Mouse (Mus musculus) hindbrain, embryonic 10.5 days (tissue): Measurements from ENCODE around the gene Hgfac. TPM values are rescaled to one million over a fixed set of nuclear protein-coding genes. Genes with fewer than 3 reads are reported as not detected.

Experiments used
- DNase-seq: peaks from one replicate; pipeline ENCODE4 v3.0.0-alpha.2; 2017; ENCODE audit warnings: low spot score
- H3K27ac ChIP-seq: fragments of 300-500 bp; sonication (generic); 2 replicates; pipeline ENCODE4 v1.5.1; 2016; ENCODE audit warnings: mild to moderate bottlenecking, moderate library complexity
- H3K27me3 ChIP-seq: fragments of 300-500 bp; sonication (generic); 2 replicates; pipeline ENCODE4 v1.6.1; 2016; ENCODE audit warnings: mild to moderate bottlenecking; ENCODE audit not compliant: poor library complexity, insufficient read depth, severe bottlenecking
- H3K36me3 ChIP-seq: fragments of 300-500 bp; sonication (generic); 2 replicates; pipeline ENCODE4 v1.6.1; 2016; ENCODE audit warnings: mild to moderate bottlenecking, moderate library complexity
- H3K4me1 ChIP-seq: fragments of 300-500 bp; sonication (generic); replicated peaks from 2 replicates; pipeline ENCODE4 v1.6.1; 2016; ENCODE audit warnings: mild to moderate bottlenecking
- H3K4me3 ChIP-seq: fragments of 300-500 bp; sonication (generic); 2 replicates; pipeline ENCODE4 v1.5.1; 2016; ENCODE audit warnings: mild to moderate bottlenecking, moderate library complexity
- H3K9me3 ChIP-seq: fragments of 300-500 bp; sonication (generic); 2 replicates; pipeline ENCODE4 v1.6.1; 2016; ENCODE audit warnings: mild to moderate bottlenecking, moderate library complexity
- WGBS: fragments of 180-500 bp; shearing (Covaris S2); methylation state at CpG from one replicate; pipeline ENCODE4 v1.1.7; 2016; 5-methylcytosine and 5-hydroxymethylcytosine counted together
- polyA plus RNA-seq: library from polyadenylated mRNA; unstranded; fragments of >200 nt; fragmentation: Nextera tagmentation; extraction: Ambion mirVana; gene quantifications from 2 replicates; pipeline ENCODE4 v1.2.1, GENCODE M21; 2016

Gene Hgfac
- 0.25 and 0.27 TPM in 2 replicates for polyA plus RNA-seq

DNA sequence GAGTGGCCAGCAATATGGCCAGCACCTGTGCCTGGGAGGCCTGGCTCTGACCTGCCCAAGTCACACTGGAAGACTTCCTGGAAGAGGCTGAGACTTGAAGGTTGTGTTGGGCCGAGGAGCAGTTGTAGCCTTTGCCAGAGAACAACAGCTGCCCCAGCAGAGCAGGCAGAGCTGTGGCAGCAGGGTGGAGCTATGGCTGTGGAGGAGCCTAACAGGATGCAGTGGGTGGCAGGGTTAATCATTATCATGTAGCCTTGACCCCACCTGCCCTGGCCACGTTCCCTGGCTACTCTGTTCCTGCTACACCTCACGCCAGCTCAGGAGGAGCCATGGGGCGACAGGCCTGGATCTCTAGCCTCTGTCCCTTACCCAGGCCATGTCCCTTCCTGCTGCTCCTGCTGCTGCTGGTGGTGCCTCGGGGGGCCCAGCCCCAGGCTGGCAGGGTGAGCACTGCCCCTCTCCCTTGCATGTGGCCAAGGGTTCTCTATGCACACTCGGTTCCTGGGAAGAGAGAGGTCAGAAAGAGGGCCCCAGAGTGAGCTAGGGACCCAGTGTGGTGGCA is at the start of gene Hgfac:
Hgfac (plus strand) TSS at position 242 of the 562 bp plus-strand sequence.
- WGBS: 66% methylated on average over 6 of the region's 6 CpGs
- H3K27me3 ChIP-seq: no peaks in the 10 kb centered on the region
- H3K9me3 ChIP-seq: no peaks in the 10 kb centered on the region
- H3K4me3 ChIP-seq: no peak within 1 kb of the TSS
- no peak for DNase-seq
- H3K27ac ChIP-seq: peak within 1 kb of the TSS; percentile 62
- H3K4me1 ChIP-seq: peaks cover 3% of the 10 kb centered on the region
- peaks cover 7% of the 10 kb centered on the region; the same call in 1 of the 2 replicates for H3K36me3 ChIP-seq

DNA sequence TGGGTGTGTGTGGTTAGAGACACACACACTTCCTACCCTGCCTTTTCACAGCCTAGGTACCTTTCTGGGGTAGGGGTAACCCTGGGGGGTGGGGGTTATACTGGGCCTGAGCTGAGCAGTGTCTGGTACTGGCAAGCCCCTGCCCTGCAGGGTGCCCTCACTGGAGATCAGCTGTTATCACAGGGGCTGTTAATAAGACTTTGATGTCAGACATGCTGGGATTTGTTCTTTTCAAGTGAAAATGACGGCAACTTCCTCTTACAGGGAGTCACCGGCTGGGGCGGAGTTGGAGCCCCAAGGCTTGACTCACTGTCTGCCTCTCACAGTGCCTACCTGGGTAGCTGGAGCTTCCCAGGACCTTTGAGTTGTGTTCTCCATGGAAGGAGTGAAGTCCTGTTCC is 42.6 kb upstream of the Hgfac start:
- no peaks in the 10 kb centered on the region for H3K9me3 ChIP-seq
- H3K4me1 ChIP-seq: peaks cover 17% of the 10 kb centered on the region
- H3K27ac ChIP-seq: no peak overlapping the region
- H3K36me3 ChIP-seq: peaks cover 94% of the 10 kb centered on the region
- 50% methylated on average over 3 of the region's 3 CpGs for WGBS
- no peak for DNase-seq
- no peak overlapping the region for H3K4me3 ChIP-seq
- H3K27me3 ChIP-seq: no peaks in the 10 kb centered on the region

DNA sequence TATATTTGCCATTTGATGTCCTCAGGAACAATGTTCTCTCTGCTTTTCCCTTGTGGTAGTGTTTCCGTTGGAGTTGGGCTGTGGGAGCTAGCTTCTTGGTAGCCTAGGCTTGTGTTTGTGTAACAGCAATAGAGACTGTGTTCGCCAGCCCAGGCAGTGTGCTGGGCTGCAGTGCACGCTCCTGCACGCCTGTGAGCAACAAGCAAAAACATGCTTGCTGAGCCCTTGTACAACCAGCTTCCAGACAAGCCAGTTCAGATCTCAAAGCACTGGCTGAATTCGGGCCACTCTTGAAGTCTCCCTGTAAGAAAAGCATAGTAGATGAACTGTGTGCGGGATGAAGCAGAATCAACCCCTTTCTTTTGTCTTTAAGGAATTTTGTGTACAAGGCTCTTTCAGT is 42.0 kb upstream of the Hgfac start:
- H3K4me1 ChIP-seq: peaks cover 17% of the 10 kb centered on the region
- no peak for DNase-seq
- WGBS: 78% methylated on average over 6 of the region's 6 CpGs
- no peaks in the 10 kb centered on the region for H3K27me3 ChIP-seq
- H3K36me3 ChIP-seq: peaks cover 92% of the 10 kb centered on the region
- H3K9me3 ChIP-seq: no peaks in the 10 kb centered on the region
- H3K27ac ChIP-seq: no peak overlapping the region
- H3K4me3 ChIP-seq: no peak overlapping the region

DNA sequence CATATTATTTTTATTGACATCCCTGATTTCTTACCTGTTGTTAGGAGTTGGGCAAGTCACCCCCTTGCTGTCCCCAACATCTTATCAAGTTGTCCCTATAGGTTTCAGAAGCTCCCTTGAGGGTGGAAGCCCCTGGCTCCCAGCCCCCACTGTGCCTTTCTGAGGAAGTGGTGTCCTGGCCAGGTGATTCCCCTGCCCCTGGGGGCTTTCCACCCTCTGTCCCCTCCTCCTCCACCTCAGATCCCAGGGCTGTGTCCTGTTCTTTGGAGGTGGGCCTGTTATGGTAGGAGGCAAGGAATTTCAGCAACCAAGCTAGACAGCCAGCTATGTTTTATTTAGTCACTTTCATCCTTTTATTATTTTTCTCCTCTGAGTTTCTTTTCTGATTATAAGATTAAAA is 41.0 kb upstream of the Hgfac start:
- H3K4me1 ChIP-seq: peaks cover 17% of the 10 kb centered on the region
- H3K36me3 ChIP-seq: peaks cover 92% of the 10 kb centered on the region
- DNase-seq: no peak
- H3K27me3 ChIP-seq: no peaks in the 10 kb centered on the region
- H3K9me3 ChIP-seq: no peaks in the 10 kb centered on the region
- H3K27ac ChIP-seq: no peak overlapping the region
- no peak overlapping the region for H3K4me3 ChIP-seq

DNA sequence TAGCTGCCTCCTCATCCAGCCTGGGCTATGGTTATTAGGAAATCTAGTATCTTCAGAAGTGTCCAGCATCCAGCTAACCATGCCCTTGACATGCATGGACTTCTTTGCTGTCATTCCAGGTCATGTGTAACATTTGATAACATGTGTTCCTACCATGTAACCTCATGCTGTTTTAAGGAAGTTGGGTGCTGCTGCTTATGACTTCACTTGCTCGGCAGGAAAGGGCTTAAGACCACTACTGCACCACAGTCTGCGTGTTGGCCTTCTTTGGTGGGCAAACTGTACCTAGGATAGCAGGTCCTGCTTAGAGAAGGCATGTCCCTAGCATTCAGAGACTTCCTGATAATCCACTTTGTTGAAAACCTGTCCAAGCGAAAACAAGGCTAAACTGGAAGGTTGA is 40.2 kb upstream of the Hgfac start:
- Histone ChIP-seq H3K27me3 (no peaks in the 10 kb centered on the region), H3K4me1 (peaks cover 17% of the 10 kb centered on the region), H3K36me3 (peaks cover 92% of the 10 kb centered on the region), H3K27ac (no peak overlapping the region; the same call in 1 of the 2 replicates), H3K4me3 (no peak overlapping the region), H3K9me3 (no peaks in the 10 kb centered on the region)
- no peak for DNase-seq
- 75% methylated on average over 3 of the region's 3 CpGs for WGBS

DNA sequence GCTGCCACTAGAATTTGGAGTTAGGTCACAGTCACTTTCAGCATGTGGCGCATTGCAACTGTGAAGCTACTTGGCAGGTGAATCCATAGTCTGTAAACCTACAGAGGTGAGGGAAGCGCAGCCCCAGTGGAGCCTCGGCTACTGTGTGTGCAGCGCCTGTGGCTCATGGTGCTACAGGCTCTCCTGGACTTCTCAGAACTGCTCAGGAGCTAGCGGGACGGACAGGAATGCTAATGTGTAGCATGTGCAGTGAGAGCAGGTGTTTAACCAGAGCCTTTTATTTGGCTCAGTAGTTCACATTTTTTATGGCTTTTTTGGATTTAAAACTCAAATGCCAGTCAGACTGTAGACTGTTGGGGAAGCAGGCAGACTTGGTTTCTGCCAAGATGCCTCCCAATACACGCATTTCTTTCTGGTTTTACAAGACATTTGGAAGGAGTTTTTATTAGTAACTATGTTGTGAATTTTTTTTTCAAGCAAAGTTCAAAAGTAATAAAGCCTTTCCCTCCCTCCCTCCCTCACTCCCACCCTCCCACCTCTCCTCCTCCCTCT is 37.6 kb upstream of the Hgfac start:
- H3K4me1 ChIP-seq: peaks cover 11% of the 10 kb centered on the region; the same call in 1 of the 2 replicates
- H3K4me3 ChIP-seq: no peak overlapping the region
- no peaks in the 10 kb centered on the region for H3K27me3 ChIP-seq
- no peak for DNase-seq
- no peaks in the 10 kb centered on the region for H3K9me3 ChIP-seq
- H3K36me3 ChIP-seq: peaks cover 88% of the 10 kb centered on the region
- no peak overlapping the region for H3K27ac ChIP-seq
- WGBS: 87% methylated on average over 7 of the region's 7 CpGs

DNA sequence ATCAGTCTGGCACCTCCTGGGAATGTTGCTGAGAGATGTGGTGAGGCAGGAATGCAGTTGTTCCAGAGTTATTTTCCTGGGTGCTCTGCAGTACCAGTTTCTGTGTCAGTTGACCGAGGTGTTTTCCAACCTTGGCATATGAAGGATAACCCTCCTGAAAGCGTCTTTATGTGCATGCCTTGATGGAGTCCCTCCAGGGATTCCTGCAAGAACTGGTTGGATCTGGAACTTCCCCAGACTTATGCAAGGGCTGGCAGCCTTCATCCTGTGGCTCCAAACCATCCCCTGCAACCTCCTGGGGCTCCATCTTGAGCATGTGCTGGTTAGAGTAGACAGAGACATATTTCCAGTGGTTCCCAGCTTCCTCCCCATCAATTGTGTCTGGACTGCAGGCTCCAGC is 36.5 kb upstream of the Hgfac start:
- Histone ChIP-seq H3K9me3 (no peaks in the 10 kb centered on the region), H3K36me3 (peaks cover 88% of the 10 kb centered on the region), H3K27ac (no peak overlapping the region), H3K4me3 (no peak overlapping the region), H3K4me1 (peaks cover 9% of the 10 kb centered on the region; the same call in 1 of the 2 replicates), H3K27me3 (no peaks in the 10 kb centered on the region)
- no peak for DNase-seq
- WGBS: 96% methylated on average over 2 of the region's 2 CpGs

DNA sequence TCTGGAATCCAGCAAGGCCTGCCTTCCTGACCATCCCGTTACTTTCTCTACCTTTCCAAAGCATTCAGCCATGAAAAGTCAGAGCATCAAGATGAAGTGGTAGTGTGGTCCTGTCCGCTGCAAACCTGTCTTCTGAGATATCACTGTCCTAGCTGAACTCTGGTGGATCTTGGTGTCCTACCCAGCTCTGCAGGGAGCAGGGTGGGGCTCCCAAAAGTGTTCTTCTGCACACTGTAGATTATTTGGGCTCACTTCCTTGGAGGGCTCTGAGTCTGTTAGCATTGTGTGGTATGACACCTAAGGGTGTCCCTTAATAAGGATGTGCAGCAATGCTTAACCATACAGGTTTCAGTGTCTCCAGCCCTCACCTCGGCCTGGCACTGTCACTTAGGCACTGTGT is 35.6 kb upstream of the Hgfac start:
- DNase-seq: no peak
- Histone ChIP-seq H3K4me3 (no peak overlapping the region), H3K9me3 (no peaks in the 10 kb centered on the region), H3K36me3 (peaks cover 86% of the 10 kb centered on the region), H3K27me3 (no peaks in the 10 kb centered on the region), H3K4me1 (peaks cover 5% of the 10 kb centered on the region; the same call in 1 of the 2 replicates), H3K27ac (no peak overlapping the region)
- WGBS: 95% methylated on average over 3 of the region's 3 CpGs

DNA sequence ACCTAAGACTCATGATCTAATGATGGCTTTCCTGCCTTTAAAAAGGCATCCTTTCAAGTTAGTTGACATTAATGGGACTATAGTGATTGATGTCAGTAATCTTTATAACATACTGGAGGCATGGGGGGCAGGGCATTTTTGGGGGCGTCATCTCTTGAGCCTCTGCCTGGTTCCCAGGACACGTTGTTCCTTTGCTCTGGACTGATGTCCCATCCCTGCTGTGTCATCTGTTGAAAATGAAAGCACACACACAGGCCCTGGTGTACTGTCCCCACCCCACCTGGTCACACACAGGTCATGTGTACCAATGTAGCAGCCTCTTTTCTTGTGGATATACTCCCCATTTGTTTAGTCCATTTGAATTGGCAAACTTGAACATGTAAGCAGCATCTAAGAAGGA is 34.7 kb upstream of the Hgfac start:
- Histone ChIP-seq H3K4me1 (peaks cover 4% of the 10 kb centered on the region; the same call in 1 of the 2 replicates), H3K9me3 (no peaks in the 10 kb centered on the region), H3K36me3 (peaks cover 85% of the 10 kb centered on the region), H3K27me3 (no peaks in the 10 kb centered on the region), H3K27ac (no peak overlapping the region), H3K4me3 (no peak overlapping the region)
- 87% methylated on average over 2 of the region's 2 CpGs for WGBS
- no peak for DNase-seq

DNA sequence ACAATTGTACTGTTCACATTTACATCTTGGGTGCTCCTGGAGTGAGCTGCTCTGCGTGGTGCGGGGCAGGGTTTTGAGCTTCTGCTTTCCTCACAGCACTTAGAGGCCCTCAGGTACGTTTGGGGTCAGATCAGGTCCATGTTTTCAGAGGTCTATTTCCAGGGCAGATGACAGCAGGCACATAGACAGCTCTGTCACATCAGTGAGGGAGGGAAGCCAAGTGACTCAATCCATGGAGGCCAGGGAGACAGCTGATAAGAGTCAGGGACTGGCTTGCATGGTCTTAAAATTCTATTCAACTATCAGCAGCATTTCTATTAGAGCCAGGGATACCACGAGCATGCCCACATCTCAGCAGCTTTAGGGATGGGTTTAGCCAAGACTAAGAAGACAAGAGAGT is 32.1 kb upstream of the Hgfac start:
- Histone ChIP-seq H3K36me3 (peaks cover 75% of the 10 kb centered on the region), H3K27ac (no peak overlapping the region), H3K4me1 (peaks cover 11% of the 10 kb centered on the region), H3K27me3 (no peaks in the 10 kb centered on the region), H3K4me3 (no peak overlapping the region), H3K9me3 (no peaks in the 10 kb centered on the region)
- WGBS: 93% methylated on average over 4 of the region's 4 CpGs
- no peak for DNase-seq

DNA sequence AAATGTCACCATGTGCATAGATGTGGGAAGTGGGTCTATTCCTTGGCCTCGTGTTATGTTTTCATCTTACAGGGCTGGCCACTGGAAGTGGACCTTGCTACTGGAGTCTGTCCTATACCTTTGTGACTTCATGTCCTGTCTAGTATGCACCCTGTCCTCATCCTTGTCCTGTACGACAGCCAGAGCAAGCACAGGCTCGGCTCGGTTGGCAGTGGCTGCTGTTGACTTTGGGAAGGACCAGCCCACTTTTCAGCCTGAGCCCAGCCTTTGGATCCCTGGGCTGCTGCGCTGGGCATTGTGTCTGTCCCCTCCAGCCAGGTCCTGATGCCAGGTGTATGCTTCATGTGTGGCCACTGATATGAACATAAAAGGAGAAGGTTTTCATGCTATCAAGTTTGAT is 30.7 kb upstream of the Hgfac start:
- Histone ChIP-seq H3K4me3 (no peak overlapping the region), H3K36me3 (peaks cover 74% of the 10 kb centered on the region), H3K27ac (no peak overlapping the region), H3K4me1 (peaks cover 16% of the 10 kb centered on the region), H3K27me3 (no peaks in the 10 kb centered on the region), H3K9me3 (no peaks in the 10 kb centered on the region)
- DNase-seq: no peak
- WGBS: 88% methylated on average over 5 of the region's 5 CpGs

DNA sequence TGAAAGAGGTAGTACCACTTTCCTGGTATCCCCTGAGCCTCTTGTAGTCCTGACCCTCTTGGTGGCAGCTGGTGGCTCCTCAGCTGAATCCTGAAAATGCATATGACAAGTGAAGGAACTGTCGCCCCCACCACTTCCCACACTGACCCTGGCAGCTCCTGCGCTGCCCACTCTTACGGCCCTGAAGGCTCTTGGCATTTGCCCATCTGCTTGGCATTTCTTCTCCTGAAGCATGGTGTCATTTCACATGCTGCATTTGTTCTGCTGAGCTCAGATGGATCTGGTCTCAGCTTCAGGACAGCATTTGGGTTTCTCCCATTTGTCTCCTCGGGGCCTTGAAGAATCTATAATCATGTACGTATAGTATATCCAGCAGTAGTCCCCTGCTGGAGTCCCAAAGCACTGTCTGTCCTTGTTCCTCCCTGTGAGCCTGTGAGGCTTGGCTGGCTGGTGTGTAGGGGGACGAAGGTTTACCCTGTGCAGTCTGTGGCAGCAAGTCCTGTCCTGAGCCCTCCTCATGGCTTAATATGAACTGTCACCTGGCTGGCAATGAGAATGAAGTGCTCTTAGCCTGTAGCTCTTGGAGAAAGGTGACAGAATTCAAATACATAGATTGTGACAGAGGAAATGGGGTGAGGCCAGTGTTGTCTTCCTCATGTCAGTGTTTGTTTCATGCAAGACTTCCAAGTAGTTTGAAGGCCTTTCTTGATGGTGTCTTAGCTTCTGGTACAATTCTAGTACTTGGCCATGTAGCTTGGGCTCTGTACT is 30.0 kb upstream of the Hgfac start:
- WGBS: 97% methylated on average over 6 of the region's 6 CpGs
- Histone ChIP-seq H3K4me1 (peaks cover 16% of the 10 kb centered on the region), H3K27ac (no peak overlapping the region), H3K4me3 (no peak overlapping the region), H3K36me3 (peaks cover 75% of the 10 kb centered on the region), H3K27me3 (no peaks in the 10 kb centered on the region), H3K9me3 (no peaks in the 10 kb centered on the region)
- no peak for DNase-seq

DNA sequence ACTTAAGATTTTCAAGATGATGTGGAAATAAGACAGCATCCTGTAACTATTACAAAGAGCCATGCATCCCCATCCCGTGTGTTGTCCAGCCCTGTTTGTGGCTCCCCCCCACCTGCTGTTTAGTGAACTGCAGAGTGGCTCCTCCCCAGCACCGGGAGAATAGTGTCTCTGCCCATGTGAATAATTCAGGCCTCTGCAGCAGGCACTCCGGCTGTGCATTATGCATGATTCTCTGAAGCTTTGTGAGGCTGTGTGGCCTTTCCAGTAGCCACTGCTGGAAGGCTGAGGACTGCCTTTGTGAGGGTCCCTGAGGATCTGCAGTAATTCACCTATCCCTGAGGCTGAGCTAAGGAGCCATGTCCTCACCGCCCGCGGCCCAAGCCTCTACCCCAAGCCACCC is 27.3 kb upstream of the Hgfac start:
- Histone ChIP-seq H3K4me1 (peaks cover 16% of the 10 kb centered on the region), H3K4me3 (no peak overlapping the region), H3K9me3 (no peaks in the 10 kb centered on the region), H3K36me3 (peaks cover 73% of the 10 kb centered on the region), H3K27me3 (no peaks in the 10 kb centered on the region), H3K27ac (peak overlapping the region; percentile 54)
- peak; percentile 13 for DNase-seq
- 55% methylated on average over 6 of the region's 6 CpGs for WGBS
